Mouse (Mus musculus) adrenal gland, postnatal 25 days (tissue): ENCODE results near the gene Bean1. TPM values are rescaled to one million over a fixed set of nuclear protein-coding genes. Genes with fewer than 3 reads are reported as not detected.
"Not testable (repeated sequence)": the region's sequence is repeated elsewhere in the genome, so short reads cannot be mapped to it uniquely, and the experiment has no call there.

Experiments used
- DNase-seq: peaks from one replicate; pipeline ENCODE4 v3.0.0; 2021; ENCODE audit warnings: mixed read lengths
- total RNA-seq: library from RNA; stranded (reverse); gene quantifications from 2 replicates; pipeline ENCODE4 v1.2.3, GENCODE M21; 2021

Bean1 gene
- total RNA-seq, 1 experiment from 2014 or later: 3.7 TPM

- no peak for DNase-seq
Observed at GRCm38 (mm10) chr8:104242038-104242644, 71.9 kb downstream of the Bean1 start.

GRCm38 (mm10) chr8:104246621-104247020 is 76.4 kb downstream of the Bean1 start:
- no peak for DNase-seq

- no peak for DNase-seq
Observed at GRCm38 (mm10) chr8:104247054-104247907, 77.0 kb downstream of the Bean1 start.

- no peak for DNase-seq
Observed at GRCm38 (mm10) chr8:104247908-104248275, 77.7 kb downstream of the Bean1 start.

- DNase-seq: peak; percentile 84
Observed at GRCm38 (mm10) chr8:104248276-104248675, 78.0 kb downstream of the Bean1 start, which contains the start of gene Tk2. Tk2 (minus strand) TSS chr8:104248558.

- DNase-seq: no peak
Observed at GRCm38 (mm10) chr8:104249442-104249996, 79.3 kb downstream of the Bean1 start.

GRCm38 (mm10) chr8:104250439-104251367 is 80.5 kb downstream of the Bean1 start, which contains the start of gene Cklf:
Cklf (plus strand) TSS chr8:104250861.
- DNase-seq: peak; percentile 88

- DNase-seq: no peak
Observed at GRCm38 (mm10) chr8:104251461-104251860, 81.2 kb downstream of the Bean1 start.

- peak; percentile 38 for DNase-seq
Observed at GRCm38 (mm10) chr8:104253016-104253415, 82.8 kb downstream of the Bean1 start.

GRCm38 (mm10) chr8:104261802-104262201 is 91.6 kb downstream of the Bean1 start:
- not testable (repeated sequence) for DNase-seq

- DNase-seq: peak; percentile 20
Observed at GRCm38 (mm10) chr8:104264271-104264935, 94.2 kb downstream of the Bean1 start.

- DNase-seq: no peak
Observed at GRCm38 (mm10) chr8:104268368-104268767, 98.1 kb downstream of the Bean1 start.

Other genes with a start within 250 kb of the Bean1 start
- 50.0 and 59.8 TPM in 2 replicates for gene Cdh5, start 68.8 kb upstream of the Bean1 start, total RNA-seq
- gene Tk2, start 78.1 kb downstream of the Bean1 start, total RNA-seq: 52.3 and 78.8 TPM in 2 replicates
- 81.7 and 94.0 TPM in 2 replicates for gene Cklf, start 80.4 kb downstream of the Bean1 start, total RNA-seq
- gene Cmtm2a, start 122.7 kb downstream of the Bean1 start, total RNA-seq: 0.97 and 3.6 TPM in 2 replicates
- gene Gm45711, start 139.6 kb downstream of the Bean1 start, total RNA-seq: not detected in 2 replicates
- 0.52 and 1.0 TPM in 2 replicates for gene Cmtm1, start 139.7 kb downstream of the Bean1 start, total RNA-seq
- not detected in 2 replicates for gene Gm11020, start 151.1 kb downstream of the Bean1 start, total RNA-seq
- gene Cmtm2b, start 151.8 kb downstream of the Bean1 start, total RNA-seq: not detected in 2 replicates
- 73.6 and 85.9 TPM in 2 replicates for gene Cmtm3, start 169.0 kb downstream of the Bean1 start, total RNA-seq
- gene Cmtm4, start 225.4 kb downstream of the Bean1 start, total RNA-seq: 44.4 and 46.0 TPM in 2 replicates